Mouse (Mus musculus) adrenal gland, postnatal 14 days (tissue): ENCODE results near the gene Mtmr14. TPM values are rescaled to one million over a fixed set of nuclear protein-coding genes. Genes with fewer than 3 reads are reported as not detected.
A peak's percentile ranks its signal among the peaks of the same experiment; 100 is the strongest.

Experiments
- DNase-seq: peaks from one replicate; pipeline ENCODE4 v3.0.0; 2021; ENCODE audit warnings: mixed read lengths
- long read RNA-seq, 2 experiments: library from polyadenylated mRNA; stranded (forward); transcript quantifications; one replicate each; pipeline ENCODE4 v2.0.0; 2021
- total RNA-seq: library from RNA; stranded (reverse); gene quantifications from 2 replicates; pipeline ENCODE4 v1.2.3, GENCODE M21; 2021

The Mtmr14 gene
- total RNA-seq, result 30.3 and 43.4 TPM in 2 replicates
- long read RNA-seq, experiment 1, transcript Mtmr14-201 (19 exons, 2,676 nt), result major isoform, 23 of 89 reads
- long read RNA-seq, experiment 1, partial matches to known transcripts, result 14 of 89 reads
- long read RNA-seq, experiment 1, other reads (novel, unspliced or antisense), result 52 of 89 reads
- long read RNA-seq, experiment 2, transcript Mtmr14-201 (19 exons, 2,676 nt), result major isoform, 18 of 67 reads
- long read RNA-seq, experiment 2, partial matches to known transcripts, result 32 of 67 reads
- long read RNA-seq, experiment 2, other reads (novel, unspliced or antisense), result 17 of 67 reads

- peak; percentile 100 for DNase-seq
Measured at GRCm38 (mm10) chr6:113237542-113238270, at the start of gene Mtmr14. TSS of gene Mtmr14 (plus strand) at chr6:113237843.

GRCm38 (mm10) chr6:113193765-113194460 lies 43.7 kb upstream of the Mtmr14 start:
- DNase-seq, result peak; percentile 70

GRCm38 (mm10) chr6:113194517-113194840 lies 43.2 kb upstream of the Mtmr14 start:
- no peak for DNase-seq

GRCm38 (mm10) chr6:113194841-113195595 lies 42.6 kb upstream of the Mtmr14 start, which contains the start of gene Lhfpl4:
TSS of gene Lhfpl4 (minus strand) at chr6:113195384.
- peak; percentile 38 for DNase-seq

- DNase-seq, result no peak
Measured at GRCm38 (mm10) chr6:113195596-113195992, 42.0 kb upstream of the Mtmr14 start.

- no peak for DNase-seq
Measured at GRCm38 (mm10) chr6:113216280-113216679, 21.4 kb upstream of the Mtmr14 start.

GRCm38 (mm10) chr6:113225798-113226197 lies 11.8 kb upstream of the Mtmr14 start:
- DNase-seq, result no peak

- DNase-seq, result no peak
Measured at GRCm38 (mm10) chr6:113226705-113227104, 10.9 kb upstream of the Mtmr14 start.

GRCm38 (mm10) chr6:113235141-113235540 lies 2.5 kb upstream of the Mtmr14 start:
- no peak for DNase-seq

- DNase-seq, result peak; percentile 14
Measured at GRCm38 (mm10) chr6:113238442-113238841, 799 bp downstream of the Mtmr14 start.

- DNase-seq, result no peak
Measured at GRCm38 (mm10) chr6:113242753-113243152, 5.1 kb downstream of the Mtmr14 start.

- no peak for DNase-seq
Measured at GRCm38 (mm10) chr6:113245585-113245984, 7.9 kb downstream of the Mtmr14 start.

- DNase-seq, result no peak
Measured at GRCm38 (mm10) chr6:113250786-113251185, 13.1 kb downstream of the Mtmr14 start.

GRCm38 (mm10) chr6:113251921-113252320 lies 14.3 kb downstream of the Mtmr14 start:
- no peak for DNase-seq

- DNase-seq, result peak; percentile 72
Measured at GRCm38 (mm10) chr6:113254899-113255298, 17.3 kb downstream of the Mtmr14 start.

- no peak for DNase-seq
Measured at GRCm38 (mm10) chr6:113261174-113261858, 23.7 kb downstream of the Mtmr14 start.

- DNase-seq, result no peak
Measured at GRCm38 (mm10) chr6:113263531-113263930, 25.9 kb downstream of the Mtmr14 start.

GRCm38 (mm10) chr6:113264429-113264828 lies 26.8 kb downstream of the Mtmr14 start:
- no peak for DNase-seq

GRCm38 (mm10) chr6:113266996-113267655 lies 29.5 kb downstream of the Mtmr14 start:
- peak; percentile 53 for DNase-seq

GRCm38 (mm10) chr6:113267988-113268387 lies 30.3 kb downstream of the Mtmr14 start:
- no peak for DNase-seq

GRCm38 (mm10) chr6:113272365-113272764 lies 34.7 kb downstream of the Mtmr14 start:
- DNase-seq, result no peak
